Mouse (Mus musculus) embryonic facial prominence, embryonic 15.5 days (tissue): ENCODE results near the gene Bnip3. TPM values are rescaled to one million over a fixed set of nuclear protein-coding genes. Genes with fewer than 3 reads are reported as not detected.
A peak's percentile ranks its signal among the peaks of the same experiment; 100 is the strongest.

Experiments
- ATAC-seq: fragments of 200-750 bp; cut with Nextera tagmentation; 2 replicates; pipeline ENCODE4 v1.8.0; 2017; ENCODE audit warnings: low read depth, moderate TSS enrichment; ENCODE audit not compliant: insufficient number of reproducible peaks, low FRiP score, low TSS enrichment
- H3K27ac ChIP-seq: fragments of 300-500 bp; sonication (generic); replicated peaks from 2 replicates; pipeline ENCODE4 v1.5.1; 2015; ENCODE audit warnings: mild to moderate bottlenecking, inconsistent platforms
- H3K27me3 ChIP-seq: fragments of 300-500 bp; sonication (generic); 2 replicates; pipeline ENCODE4 v1.6.1; 2015; ENCODE audit warnings: inconsistent platforms
- H3K36me3 ChIP-seq: fragments of 300-500 bp; sonication (generic); 2 replicates; pipeline ENCODE4 v1.6.1; 2015; ENCODE audit warnings: mild to moderate bottlenecking, inconsistent platforms
- H3K4me1 ChIP-seq: fragments of 300-500 bp; sonication (generic); 2 replicates; pipeline ENCODE4 v1.6.1; 2015; ENCODE audit warnings: inconsistent platforms
- H3K4me2 ChIP-seq: fragments of 300-500 bp; sonication (generic); replicated peaks from 2 replicates; pipeline ENCODE4 v1.6.1; 2015; ENCODE audit warnings: mild to moderate bottlenecking, inconsistent platforms
- H3K4me3 ChIP-seq: fragments of 300-500 bp; sonication (generic); replicated peaks from 2 replicates; pipeline ENCODE4 v1.5.1; 2015; ENCODE audit warnings: mild to moderate bottlenecking, inconsistent platforms
- H3K9ac ChIP-seq: fragments of 300-500 bp; sonication (generic); 2 replicates; pipeline ENCODE4 v1.6.1; 2015; ENCODE audit warnings: inconsistent platforms
- H3K9me3 ChIP-seq: fragments of 300-500 bp; sonication (generic); replicated peaks from 2 replicates; pipeline ENCODE4 v1.6.1; 2016; ENCODE audit warnings: inconsistent platforms
- WGBS: fragments of 180-500 bp; shearing (Covaris S2); methylation state at CpG from one replicate; pipeline ENCODE4 v1.1.7; 2015; 5-methylcytosine and 5-hydroxymethylcytosine counted together
- polyA plus RNA-seq: library from polyadenylated mRNA; unstranded; fragments of >200 nt; fragmentation: Nextera tagmentation; extraction: Ambion mirVana; gene quantifications from 2 replicates; pipeline ENCODE4 v1.2.1, GENCODE M21; 2015

The Bnip3 gene
- polyA plus RNA-seq = 97.6 and 119 TPM in 2 replicates

DNA sequence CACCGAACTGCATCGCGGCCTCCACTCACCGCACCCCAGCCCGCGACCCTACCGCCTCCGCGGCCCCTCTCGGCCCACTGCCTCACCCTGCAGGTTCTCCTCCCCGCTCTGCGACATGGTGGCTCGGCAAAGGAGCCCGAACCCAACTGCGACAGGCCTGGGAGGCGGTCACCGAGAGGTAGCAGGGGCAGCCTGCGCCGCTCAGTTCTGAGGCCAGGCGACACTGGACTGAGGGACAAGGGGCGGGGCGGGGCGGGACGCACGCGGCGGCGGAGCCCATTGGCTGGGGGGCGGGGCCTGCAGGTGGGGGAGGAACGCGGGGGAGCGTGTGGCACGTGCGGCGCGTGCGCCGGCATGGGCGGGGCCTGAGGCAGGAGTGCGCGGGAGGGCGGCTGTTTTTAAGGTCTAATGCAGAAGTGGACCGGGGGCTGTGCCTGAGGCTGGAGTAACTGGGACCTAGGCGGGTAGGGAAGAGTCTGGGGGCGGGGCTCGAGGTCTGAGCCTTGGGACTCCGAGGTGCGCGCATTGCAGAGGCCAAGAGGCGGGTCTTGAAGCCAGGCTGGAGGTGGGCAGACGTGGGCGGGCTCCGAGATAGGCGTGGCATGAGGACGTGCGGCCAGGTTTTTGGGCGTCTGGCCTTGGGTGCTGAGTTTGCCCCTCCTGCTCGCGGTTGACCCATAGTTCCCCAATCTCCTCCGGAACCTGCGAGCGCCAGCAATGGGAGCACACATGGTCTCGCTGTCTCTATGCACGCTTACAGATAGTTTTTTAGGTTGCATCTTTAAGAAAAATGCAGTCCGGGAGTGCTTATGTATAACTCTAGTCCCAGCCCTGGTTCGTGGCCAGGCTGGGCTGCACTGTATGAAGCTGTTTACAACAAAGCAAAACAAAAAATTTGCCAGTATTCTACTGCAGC, at the start of gene Bnip3:
Gene Bnip3, minus strand, starts transcription at position 243 of the 916 bp plus-strand sequence.
- under 1% methylated on average over 63 of the region's 66 CpGs for WGBS
- peaks cover 35% of the 10 kb centered on the region for H3K4me1 ChIP-seq
- peak; percentile 93 for ATAC-seq
- H3K4me3 ChIP-seq = peak within 1 kb of the TSS; percentile 86
- no peaks in the 10 kb centered on the region for H3K27me3 ChIP-seq
- H3K9ac ChIP-seq = peak within 1 kb of the TSS; percentile 81
- no peaks in the 10 kb centered on the region for H3K9me3 ChIP-seq
- peak within 1 kb of the TSS; percentile 74 for H3K27ac ChIP-seq
- peak within 1 kb of the TSS; percentile 80 for H3K4me2 ChIP-seq
- H3K36me3 ChIP-seq = no peaks in the 10 kb centered on the region

DNA sequence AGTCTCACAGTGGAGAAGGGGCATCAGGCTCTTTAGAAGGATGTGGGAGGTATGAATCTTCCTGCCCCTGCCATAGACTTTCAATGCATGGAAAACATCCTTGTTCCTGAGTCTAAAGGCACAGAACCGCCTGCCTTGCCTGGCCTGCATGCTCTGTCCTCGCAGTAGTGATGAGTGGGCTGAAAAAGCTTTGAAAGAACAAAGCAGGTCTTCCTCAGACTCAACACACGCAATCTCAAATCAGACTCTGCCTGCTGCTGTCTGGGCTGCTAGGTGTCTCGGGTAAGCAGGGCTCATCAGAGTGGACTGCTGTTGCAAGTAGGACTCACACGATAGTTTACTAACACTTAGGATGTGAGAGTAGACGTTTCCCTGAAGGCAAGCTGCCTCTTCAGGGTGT, 47.8 kb upstream of the Bnip3 start:
- WGBS = 72% methylated on average over 6 of the region's 6 CpGs
- no peak for ATAC-seq
- H3K27ac ChIP-seq = no peak overlapping the region

DNA sequence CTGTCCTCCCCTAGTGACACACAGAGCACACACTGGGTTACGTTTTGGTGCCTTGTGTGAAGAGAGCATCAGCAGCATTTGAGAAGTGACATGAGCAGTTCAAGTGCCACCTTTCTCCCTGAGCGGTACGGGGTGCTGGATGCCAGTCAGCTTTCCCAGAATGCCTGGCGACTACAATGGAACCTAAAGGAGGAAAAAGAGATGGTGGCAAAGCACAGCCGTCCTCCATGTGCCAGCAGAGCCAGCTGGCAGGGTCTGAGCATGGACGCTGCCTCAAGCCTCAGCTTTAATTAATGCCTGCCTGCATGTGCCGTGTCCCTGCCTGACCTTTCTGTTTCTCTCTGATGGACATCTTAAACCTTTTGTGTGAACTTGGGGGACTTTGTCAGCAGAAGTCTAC, 46.5 kb upstream of the Bnip3 start:
- H3K9ac ChIP-seq = no peak overlapping the region
- no peaks in the 10 kb centered on the region for H3K4me1 ChIP-seq
- H3K27me3 ChIP-seq = no peaks in the 10 kb centered on the region
- ATAC-seq = no peak
- WGBS = 81% methylated on average over 7 of the region's 7 CpGs
- H3K4me2 ChIP-seq = no peak overlapping the region
- H3K27ac ChIP-seq = no peak overlapping the region
- no peak overlapping the region for H3K4me3 ChIP-seq
- no peaks in the 10 kb centered on the region for H3K9me3 ChIP-seq
- H3K36me3 ChIP-seq = no peaks in the 10 kb centered on the region

More for the DNA sequence above, 47.8 kb upstream of the Bnip3 start:
- no peak overlapping the region for H3K4me2 ChIP-seq
- H3K9me3 ChIP-seq = no peaks in the 10 kb centered on the region
- no peak overlapping the region for H3K9ac ChIP-seq
- no peaks in the 10 kb centered on the region for H3K36me3 ChIP-seq
- H3K4me1 ChIP-seq = no peaks in the 10 kb centered on the region
- H3K4me3 ChIP-seq = no peak overlapping the region
- no peaks in the 10 kb centered on the region for H3K27me3 ChIP-seq

DNA sequence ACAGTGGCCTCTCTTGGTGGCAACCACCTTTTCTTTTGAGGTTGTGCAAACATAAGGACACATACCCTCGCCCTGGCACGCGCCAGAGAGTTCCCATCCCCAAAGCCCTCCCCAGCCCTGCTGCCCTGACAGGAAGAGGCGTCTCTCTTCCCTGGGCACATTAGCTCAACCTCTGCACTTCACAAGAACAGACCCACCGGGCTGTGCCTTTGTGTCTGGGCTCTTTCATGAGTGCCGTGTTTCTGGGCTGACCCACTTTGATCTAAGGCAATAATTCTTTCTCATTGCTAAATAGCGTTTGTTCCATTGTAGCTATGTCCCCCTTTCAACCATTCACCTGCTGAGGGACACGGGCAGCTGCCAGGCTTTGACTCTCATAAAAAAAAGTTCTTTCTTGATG, 39.0 kb upstream of the Bnip3 start:
- no peak for ATAC-seq
- H3K4me3 ChIP-seq = no peak overlapping the region
- H3K36me3 ChIP-seq = no peaks in the 10 kb centered on the region
- no peak overlapping the region for H3K27ac ChIP-seq
- H3K9ac ChIP-seq = no peak overlapping the region
- H3K9me3 ChIP-seq = no peaks in the 10 kb centered on the region
- H3K27me3 ChIP-seq = peaks cover 12% of the 10 kb centered on the region
- 68% methylated on average over 8 of the region's 8 CpGs for WGBS
- H3K4me2 ChIP-seq = no peak overlapping the region
- no peaks in the 10 kb centered on the region for H3K4me1 ChIP-seq

DNA sequence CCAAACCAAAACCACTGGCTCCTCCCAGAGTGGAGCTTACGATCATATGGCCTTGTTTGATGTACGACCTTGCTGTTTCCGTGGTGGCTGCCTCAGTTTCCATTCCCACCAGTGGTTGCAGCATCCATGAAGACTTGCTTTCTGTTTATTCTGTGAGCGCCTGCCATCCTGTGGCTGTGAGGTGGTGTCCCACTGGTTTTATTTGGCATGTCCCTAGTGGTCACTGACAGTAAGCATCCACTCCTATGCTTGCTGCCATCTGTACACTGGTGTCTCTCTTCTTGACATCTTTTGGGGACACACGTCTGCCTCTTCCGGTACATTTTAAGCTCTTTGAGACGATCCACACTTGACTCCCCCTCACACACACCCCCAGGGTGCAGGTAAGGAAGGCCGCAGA, 38.4 kb upstream of the Bnip3 start:
- Histone ChIP-seq H3K4me2 (no peak overlapping the region), H3K9me3 (no peaks in the 10 kb centered on the region), H3K36me3 (no peaks in the 10 kb centered on the region), H3K27ac (no peak overlapping the region), H3K4me1 (no peaks in the 10 kb centered on the region), H3K4me3 (no peak overlapping the region), H3K27me3 (peaks cover 17% of the 10 kb centered on the region), H3K9ac (no peak overlapping the region)
- 87% methylated on average over 8 of the region's 8 CpGs for WGBS
- ATAC-seq = no peak

DNA sequence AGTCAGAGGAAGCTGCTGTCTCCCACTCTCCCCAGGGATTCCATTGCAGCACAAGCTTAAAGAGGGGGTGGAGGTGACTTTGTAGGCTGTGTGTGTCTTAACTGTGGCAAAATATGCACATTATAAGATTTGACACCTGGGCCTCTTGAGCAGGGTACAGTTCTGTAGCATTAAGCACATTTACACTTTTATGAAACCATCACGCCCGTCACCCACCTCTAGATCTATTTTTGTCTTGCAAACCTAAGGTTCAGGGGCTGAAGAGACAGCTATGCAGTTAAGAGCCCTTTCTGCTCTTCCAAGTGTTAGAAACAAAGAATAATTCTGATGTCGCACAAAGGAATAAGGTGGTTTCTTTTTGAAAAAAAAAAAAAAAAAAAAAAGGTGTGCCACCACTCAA, 36.3 kb upstream of the Bnip3 start:
- Histone ChIP-seq H3K36me3 (no peaks in the 10 kb centered on the region), H3K4me2 (no peak overlapping the region), H3K9me3 (no peaks in the 10 kb centered on the region), H3K27ac (no peak overlapping the region), H3K4me1 (peaks cover 8% of the 10 kb centered on the region), H3K27me3 (peaks cover 38% of the 10 kb centered on the region), H3K4me3 (no peak overlapping the region), H3K9ac (no peak overlapping the region)
- WGBS = 57% methylated on average over 3 of the region's 3 CpGs
- ATAC-seq = no peak

DNA sequence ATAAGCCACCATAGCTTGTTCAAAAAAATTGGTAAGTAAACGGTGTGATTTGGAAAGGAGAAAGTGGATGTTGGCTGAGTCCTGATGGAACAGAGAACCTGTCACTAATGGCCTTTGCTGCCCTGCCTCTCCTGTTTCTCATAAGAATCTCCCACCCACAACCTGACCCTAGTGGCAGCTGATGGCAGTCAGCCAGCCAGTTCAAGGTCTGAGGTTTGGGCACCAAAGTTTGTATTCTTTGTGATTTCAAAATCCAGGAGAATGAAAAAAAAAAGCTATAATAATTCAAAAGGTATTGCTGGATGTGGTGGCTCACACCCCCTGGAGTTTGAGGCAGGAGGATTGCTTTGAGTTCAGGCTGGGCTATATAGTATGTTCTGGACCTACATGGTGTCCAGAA, 33.0 kb upstream of the Bnip3 start:
- no peaks in the 10 kb centered on the region for H3K9me3 ChIP-seq
- H3K4me2 ChIP-seq = no peak overlapping the region
- H3K36me3 ChIP-seq = no peaks in the 10 kb centered on the region
- no peak overlapping the region for H3K4me3 ChIP-seq
- H3K27me3 ChIP-seq = peaks cover 60% of the 10 kb centered on the region
- no peak overlapping the region for H3K27ac ChIP-seq
- 85% methylated on average over 1 of the region's 1 CpGs for whole genome bisulfite sequencing
- no peak overlapping the region for H3K9ac ChIP-seq
- ATAC-seq = no peak
- H3K4me1 ChIP-seq = peaks cover 14% of the 10 kb centered on the region

DNA sequence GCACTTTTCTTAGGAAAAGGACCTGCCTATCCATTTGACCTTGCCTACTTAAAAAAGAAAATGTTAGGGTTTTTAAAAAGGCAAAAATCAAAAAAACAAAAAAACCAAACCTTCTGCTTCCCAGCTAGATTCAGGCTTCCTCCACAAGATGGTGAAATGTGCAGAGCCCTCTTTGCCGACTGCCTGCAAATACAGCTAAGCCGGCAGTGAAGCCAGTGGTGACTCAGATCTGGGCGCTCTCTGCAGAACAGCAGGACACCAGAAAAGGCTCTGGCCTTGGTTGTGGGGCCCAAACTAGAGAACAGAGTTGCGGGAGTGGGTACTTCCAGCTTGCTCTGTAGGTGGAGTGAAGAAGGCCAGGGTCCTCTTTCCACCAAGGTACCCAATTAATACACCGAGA, 32.3 kb upstream of the Bnip3 start:
- 31% methylated on average over 5 of the region's 5 CpGs for WGBS
- H3K4me2 ChIP-seq = peak overlapping the region; percentile 90; the same call in 1 of the 2 replicates
- peaks cover 14% of the 10 kb centered on the region for H3K4me1 ChIP-seq
- H3K9ac ChIP-seq = no peak overlapping the region
- no peak overlapping the region for H3K27ac ChIP-seq
- no peak for ATAC-seq
- H3K9me3 ChIP-seq = no peaks in the 10 kb centered on the region
- peaks cover 60% of the 10 kb centered on the region for H3K27me3 ChIP-seq
- H3K36me3 ChIP-seq = no peaks in the 10 kb centered on the region
- H3K4me3 ChIP-seq = peak overlapping the region; percentile 45; the same call in 1 of the 2 replicates

DNA sequence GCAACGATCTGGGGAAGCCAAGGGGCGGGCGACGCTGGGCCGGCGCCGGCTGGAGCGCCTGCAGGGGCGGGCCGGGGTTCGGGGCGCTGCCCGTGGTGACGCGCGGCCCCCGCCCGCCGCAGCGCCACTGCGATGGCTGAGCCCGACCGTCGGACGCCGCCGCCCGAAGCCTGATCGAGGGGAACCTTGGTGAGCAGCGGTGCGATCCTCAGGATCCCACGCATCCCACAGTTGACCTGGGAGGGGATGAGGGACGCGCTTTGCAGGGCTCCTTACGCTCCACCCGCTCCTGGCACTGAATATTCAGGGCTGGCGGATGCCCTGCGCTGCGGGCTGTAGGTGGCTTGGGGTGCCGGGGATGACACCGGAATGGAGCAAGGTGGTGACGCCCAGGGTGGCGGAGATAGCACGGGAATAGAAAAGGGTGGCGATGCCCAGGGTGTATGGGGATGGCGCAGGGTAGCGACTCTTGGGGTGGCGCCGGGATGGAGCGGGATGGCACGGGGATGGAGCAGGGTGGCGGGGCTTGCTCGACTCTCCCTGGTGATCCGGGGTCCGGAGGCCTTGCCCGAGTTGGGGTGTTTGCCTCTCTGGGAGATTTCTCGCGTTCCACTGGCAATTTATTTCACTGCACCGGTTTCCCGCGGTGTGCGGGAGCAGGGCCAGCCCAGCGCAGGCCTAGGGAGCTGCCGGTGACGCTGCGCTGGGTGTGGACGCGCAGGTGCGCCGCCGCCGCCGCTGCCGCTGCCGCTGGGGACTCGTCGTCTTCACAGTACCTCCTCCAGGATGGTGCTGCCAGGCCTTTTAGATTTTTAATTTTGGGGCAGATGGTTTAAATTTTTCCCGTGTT, 31.5 kb upstream of the Bnip3 start, which contains the start of gene Jakmip3:
Gene Jakmip3, plus strand, starts transcription at position 119 of the 850 bp plus-strand sequence.
- Histone ChIP-seq H3K4me1 (peaks cover 14% of the 10 kb centered on the region), H3K4me2 (peak within 1 kb of the TSS; percentile 90), H3K27ac (no peak within 1 kb of the TSS), H3K27me3 (peaks cover 60% of the 10 kb centered on the region), H3K9ac (no peak within 1 kb of the TSS), H3K36me3 (no peaks in the 10 kb centered on the region), H3K4me3 (peak within 1 kb of the TSS; percentile 45), H3K9me3 (no peaks in the 10 kb centered on the region)
- ATAC-seq = no peak
- under 1% methylated on average over 78 of the region's 78 CpGs for WGBS

DNA sequence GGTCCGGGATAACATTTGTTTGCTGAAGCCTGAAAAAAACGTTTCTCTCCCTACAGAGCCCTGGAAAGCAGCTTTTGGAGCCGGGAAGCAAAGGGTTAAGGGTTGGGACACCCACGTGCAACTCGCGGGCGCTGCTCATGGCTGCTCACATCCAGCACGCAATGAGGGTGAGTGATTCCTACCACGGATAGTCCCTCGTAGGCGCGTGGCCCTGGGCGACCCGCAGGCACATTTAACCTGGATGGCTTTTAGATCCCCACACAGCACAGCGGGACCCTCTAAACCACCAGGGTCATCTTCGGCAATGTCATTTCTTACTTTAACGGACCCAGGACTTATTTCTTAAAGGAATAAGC, 30.9 kb upstream of the Bnip3 start:
- ATAC-seq = no peak
- no peaks in the 10 kb centered on the region for H3K9me3 ChIP-seq
- H3K27ac ChIP-seq = no peak overlapping the region
- H3K27me3 ChIP-seq = peaks cover 57% of the 10 kb centered on the region
- WGBS = 1% methylated on average over 17 of the region's 17 CpGs
- peak overlapping the region; percentile 90 for H3K4me2 ChIP-seq
- peak overlapping the region; percentile 45 for H3K4me3 ChIP-seq
- no peak overlapping the region for H3K9ac ChIP-seq
- H3K4me1 ChIP-seq = peaks cover 14% of the 10 kb centered on the region
- no peaks in the 10 kb centered on the region for H3K36me3 ChIP-seq

DNA sequence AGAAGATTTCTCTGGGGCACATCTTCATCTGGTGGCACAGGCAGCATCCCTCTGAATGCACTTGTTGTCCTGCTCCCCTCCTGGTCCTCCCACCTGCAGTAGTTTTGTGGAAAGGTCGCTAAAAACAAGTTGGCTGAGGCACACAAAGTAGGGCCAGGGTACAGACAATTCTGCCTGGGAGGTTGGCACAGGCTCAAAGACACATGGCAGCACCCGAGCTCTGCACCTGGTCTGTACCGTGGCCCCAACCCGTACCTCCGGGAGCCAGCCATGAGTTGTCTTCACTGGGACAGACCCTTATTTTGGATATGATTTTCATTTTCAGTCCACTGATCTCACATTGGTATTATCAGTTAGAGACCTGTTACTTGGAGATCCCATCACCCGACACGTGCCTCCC, 29.7 kb upstream of the Bnip3 start:
- Histone ChIP-seq H3K9ac (no peak overlapping the region), H3K36me3 (no peaks in the 10 kb centered on the region), H3K4me2 (no peak overlapping the region), H3K27ac (no peak overlapping the region), H3K4me1 (peaks cover 14% of the 10 kb centered on the region), H3K9me3 (0 out of 2 replicates have a peak, but pooled peaks cover 3% of the 10 kb centered on the region), H3K27me3 (peaks cover 55% of the 10 kb centered on the region), H3K4me3 (no peak overlapping the region)
- no peak for ATAC-seq
- WGBS = 78% methylated on average over 7 of the region's 7 CpGs
